Mouse (Mus musculus): Measurements from ENCODE around the gene Ccr8. TPM values are rescaled to one million over a fixed set of nuclear protein-coding genes. Genes with fewer than 3 reads are reported as not detected.

Ccr8 gene
- polyA plus RNA-seq, 1 experiment from 2014 or later: not detected

GRCm38 (mm10) chr9:120081967-120082366, 9.9 kb upstream of the Ccr8 start:
- WGBS: 76% methylated on average over 5 of the region's 5 CpGs
- DNase-seq (ENCODE audit: low spot score) (no peak), ATAC-seq (ENCODE audit: insufficient read depth, low FRiP score, low TSS enrichment) (no peak)
- Histone ChIP-seq H3K4me1 (ENCODE audit: control insufficient read depth, insufficient read depth, low read length) (no peaks in the 10 kb centered on the region), H3K36me3 (ENCODE audit: control insufficient read depth, insufficient read depth, low read length) (no peaks in the 10 kb centered on the region), H3K4me2 (ENCODE audit: low read depth) (no peak overlapping the region), H3K27me3 (ENCODE audit: control insufficient read depth, insufficient read depth, low read length) (no peaks in the 10 kb centered on the region), H3K27ac (ENCODE audit: low read depth, low read length) (no peak overlapping the region), H3K4me3 (ENCODE audit: low read depth, low read length) (no peak overlapping the region), H3K9ac (ENCODE audit: low read length) (no peak overlapping the region), H3K9me3 (ENCODE audit: control insufficient read depth, low read length) (no peaks in the 10 kb centered on the region)

- 78% methylated on average over 4 of the region's 4 CpGs for WGBS
- Histone ChIP-seq H3K9ac (ENCODE audit: low read length) (no peak overlapping the region), H3K4me3 (ENCODE audit: low read depth, low read length) (no peak overlapping the region), H3K27me3 (ENCODE audit: control insufficient read depth, insufficient read depth, low read length) (no peaks in the 10 kb centered on the region), H3K36me3 (ENCODE audit: control insufficient read depth, insufficient read depth, low read length) (no peaks in the 10 kb centered on the region), H3K9me3 (ENCODE audit: control insufficient read depth, low read length) (no peaks in the 10 kb centered on the region), H3K27ac (ENCODE audit: low read depth, low read length) (no peak overlapping the region), H3K4me2 (ENCODE audit: low read depth) (no peak overlapping the region), H3K4me1 (ENCODE audit: control insufficient read depth, insufficient read depth, low read length) (no peaks in the 10 kb centered on the region)
- no peak for DNase-seq (ENCODE audit: low spot score)
- no peak for ATAC-seq (ENCODE audit: insufficient read depth, low FRiP score, low TSS enrichment)
Observed at GRCm38 (mm10) chr9:120082691-120083090, 9.2 kb upstream of the Ccr8 start.

DNA sequence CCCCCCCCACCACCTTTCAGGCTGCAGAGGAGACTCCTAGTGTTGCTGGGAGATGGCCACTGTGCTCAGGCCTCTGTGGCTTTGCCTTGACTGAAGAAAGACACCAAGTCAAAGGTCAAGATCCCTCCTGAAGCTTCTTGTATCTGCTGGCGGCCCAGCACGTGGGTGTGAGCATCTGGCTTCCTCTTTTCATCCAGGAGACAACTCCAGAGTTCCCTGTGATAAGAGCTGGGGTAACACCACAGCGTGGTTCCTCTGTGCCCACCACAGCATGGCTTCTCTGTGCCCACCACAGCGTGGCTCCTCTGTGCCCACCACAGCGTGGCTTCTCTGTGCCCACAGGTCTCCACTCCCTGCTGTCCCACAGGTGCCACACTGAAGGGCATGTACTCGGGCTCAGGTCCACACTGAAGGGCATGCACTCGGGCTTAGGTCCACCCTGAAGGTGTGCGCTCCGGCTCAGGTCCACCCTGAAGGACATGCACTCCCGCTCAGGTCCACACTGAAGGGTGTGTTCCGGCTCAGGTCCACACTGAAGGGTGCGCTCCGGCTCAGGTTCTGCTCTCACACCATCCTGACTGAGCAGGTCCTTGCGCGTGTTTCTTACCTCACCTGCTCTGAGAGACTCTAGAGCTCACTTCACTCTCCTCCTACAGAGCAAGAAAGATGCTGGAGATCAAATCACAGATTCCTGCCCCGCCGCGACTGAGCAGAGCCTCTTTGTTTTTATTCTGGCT, 8.6 kb upstream of the Ccr8 start:
- no peak overlapping the region for H3K27ac ChIP-seq (ENCODE audit: low read depth, low read length)
- no peaks in the 10 kb centered on the region for H3K27me3 ChIP-seq (ENCODE audit: control insufficient read depth, insufficient read depth, low read length)
- H3K4me3 ChIP-seq (ENCODE audit: low read depth, low read length): no peak overlapping the region
- H3K4me2 ChIP-seq (ENCODE audit: low read depth): no peak overlapping the region
- no peaks in the 10 kb centered on the region for H3K9me3 ChIP-seq (ENCODE audit: control insufficient read depth, low read length)
- ATAC-seq (ENCODE audit: insufficient read depth, low FRiP score, low TSS enrichment) (no peak), DNase-seq (ENCODE audit: low spot score) (no peak)
- 81% methylated on average over 18 of the region's 18 CpGs for WGBS
- no peaks in the 10 kb centered on the region for H3K4me1 ChIP-seq (ENCODE audit: control insufficient read depth, insufficient read depth, low read length)
- no peaks in the 10 kb centered on the region for H3K36me3 ChIP-seq (ENCODE audit: control insufficient read depth, insufficient read depth, low read length)
- H3K9ac ChIP-seq (ENCODE audit: low read length): no peak overlapping the region

GRCm38 (mm10) chr9:120084406-120084805, 7.5 kb upstream of the Ccr8 start:
- H3K4me3 ChIP-seq (ENCODE audit: low read depth, low read length): no peak overlapping the region
- H3K9ac ChIP-seq (ENCODE audit: low read length): no peak overlapping the region
- no peak overlapping the region for H3K4me2 ChIP-seq (ENCODE audit: low read depth)
- no peaks in the 10 kb centered on the region for H3K27me3 ChIP-seq (ENCODE audit: control insufficient read depth, insufficient read depth, low read length)
- H3K9me3 ChIP-seq (ENCODE audit: control insufficient read depth, low read length): no peaks in the 10 kb centered on the region
- H3K4me1 ChIP-seq (ENCODE audit: control insufficient read depth, insufficient read depth, low read length): no peaks in the 10 kb centered on the region
- DNase-seq (ENCODE audit: low spot score) (no peak), ATAC-seq (ENCODE audit: insufficient read depth, low FRiP score, low TSS enrichment) (no peak)
- no peak overlapping the region for H3K27ac ChIP-seq (ENCODE audit: low read depth, low read length)
- WGBS: 91% methylated on average over 9 of the region's 9 CpGs
- H3K36me3 ChIP-seq (ENCODE audit: control insufficient read depth, insufficient read depth, low read length): no peaks in the 10 kb centered on the region

- Histone ChIP-seq H3K4me1 (ENCODE audit: control insufficient read depth, insufficient read depth, low read length) (no peaks in the 10 kb centered on the region), H3K27ac (ENCODE audit: low read depth, low read length) (no peak overlapping the region), H3K27me3 (ENCODE audit: control insufficient read depth, insufficient read depth, low read length) (no peaks in the 10 kb centered on the region), H3K9me3 (ENCODE audit: control insufficient read depth, low read length) (no peaks in the 10 kb centered on the region), H3K4me2 (ENCODE audit: low read depth) (no peak overlapping the region), H3K4me3 (ENCODE audit: low read depth, low read length) (no peak overlapping the region), H3K9ac (ENCODE audit: low read length) (no peak overlapping the region), H3K36me3 (ENCODE audit: control insufficient read depth, insufficient read depth, low read length) (no peaks in the 10 kb centered on the region)
- DNase-seq (ENCODE audit: low spot score) (no peak), ATAC-seq (ENCODE audit: insufficient read depth, low FRiP score, low TSS enrichment) (no peak)
- 85% methylated on average over 7 of the region's 7 CpGs for WGBS
Observed at GRCm38 (mm10) chr9:120089125-120089524, 2.8 kb upstream of the Ccr8 start.

- H3K4me1 ChIP-seq (ENCODE audit: control insufficient read depth, insufficient read depth, low read length): no peaks in the 10 kb centered on the region
- no peaks in the 10 kb centered on the region for H3K9me3 ChIP-seq (ENCODE audit: control insufficient read depth, low read length)
- no peak overlapping the region for H3K4me2 ChIP-seq (ENCODE audit: low read depth)
- WGBS: 86% methylated on average over 10 of the region's 10 CpGs
- H3K27ac ChIP-seq (ENCODE audit: low read depth, low read length): no peak overlapping the region
- no peak overlapping the region for H3K4me3 ChIP-seq (ENCODE audit: low read depth, low read length)
- no peaks in the 10 kb centered on the region for H3K27me3 ChIP-seq (ENCODE audit: control insufficient read depth, insufficient read depth, low read length)
- DNase-seq (ENCODE audit: low spot score) (no peak), ATAC-seq (ENCODE audit: insufficient read depth, low FRiP score, low TSS enrichment) (no peak)
- no peak overlapping the region for H3K9ac ChIP-seq (ENCODE audit: low read length)
- H3K36me3 ChIP-seq (ENCODE audit: control insufficient read depth, insufficient read depth, low read length): no peaks in the 10 kb centered on the region
Observed at GRCm38 (mm10) chr9:120091086-120091485, 828 bp upstream of the Ccr8 start.

DNA sequence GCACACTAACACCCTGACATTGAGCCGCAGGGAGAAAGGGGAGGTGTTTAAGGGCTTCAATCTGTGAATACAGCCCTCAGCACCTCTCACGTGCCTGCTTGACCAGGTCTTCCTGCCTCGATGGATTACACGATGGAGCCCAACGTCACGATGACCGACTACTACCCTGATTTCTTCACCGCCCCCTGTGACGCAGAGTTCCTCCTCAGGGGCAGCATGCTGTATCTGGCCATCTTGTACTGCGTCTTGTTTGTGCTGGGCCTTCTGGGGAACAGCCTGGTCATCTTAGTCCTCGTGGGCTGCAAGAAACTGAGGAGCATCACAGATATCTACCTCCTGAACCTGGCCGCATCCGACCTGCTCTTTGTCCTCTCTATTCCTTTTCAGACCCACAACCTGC, 1.8 kb downstream of the Ccr8 start:
- Histone ChIP-seq H3K9me3 (ENCODE audit: control insufficient read depth, low read length) (no peaks in the 10 kb centered on the region), H3K27me3 (ENCODE audit: control insufficient read depth, insufficient read depth, low read length) (no peaks in the 10 kb centered on the region), H3K4me1 (ENCODE audit: control insufficient read depth, insufficient read depth, low read length) (no peaks in the 10 kb centered on the region), H3K9ac (ENCODE audit: low read length) (no peak overlapping the region), H3K4me3 (ENCODE audit: low read depth, low read length) (no peak overlapping the region), H3K27ac (ENCODE audit: low read depth, low read length) (no peak overlapping the region), H3K36me3 (ENCODE audit: control insufficient read depth, insufficient read depth, low read length) (no peaks in the 10 kb centered on the region), H3K4me2 (ENCODE audit: low read depth) (no peak overlapping the region)
- DNase-seq (ENCODE audit: low spot score) (no peak), ATAC-seq (ENCODE audit: insufficient read depth, low FRiP score, low TSS enrichment) (no peak)
- 88% methylated on average over 13 of the region's 13 CpGs for WGBS

- H3K9me3 ChIP-seq (ENCODE audit: control insufficient read depth, low read length): no peaks in the 10 kb centered on the region
- no peak overlapping the region for H3K9ac ChIP-seq (ENCODE audit: low read length)
- WGBS: 84% methylated on average over 7 of the region's 7 CpGs
- no peak overlapping the region for H3K4me3 ChIP-seq (ENCODE audit: low read depth, low read length)
- H3K27me3 ChIP-seq (ENCODE audit: control insufficient read depth, insufficient read depth, low read length): no peaks in the 10 kb centered on the region
- no peaks in the 10 kb centered on the region for H3K36me3 ChIP-seq (ENCODE audit: control insufficient read depth, insufficient read depth, low read length)
- H3K4me1 ChIP-seq (ENCODE audit: control insufficient read depth, insufficient read depth, low read length): no peaks in the 10 kb centered on the region
- no peak overlapping the region for H3K27ac ChIP-seq (ENCODE audit: low read depth, low read length)
- H3K4me2 ChIP-seq (ENCODE audit: low read depth): no peak overlapping the region
- DNase-seq (ENCODE audit: low spot score) (no peak), ATAC-seq (ENCODE audit: insufficient read depth, low FRiP score, low TSS enrichment) (no peak)
Observed at GRCm38 (mm10) chr9:120095886-120096285, 4.0 kb downstream of the Ccr8 start.

GRCm38 (mm10) chr9:120098682-120099081, 6.8 kb downstream of the Ccr8 start:
- Histone ChIP-seq H3K27me3 (ENCODE audit: control insufficient read depth, insufficient read depth, low read length) (no peaks in the 10 kb centered on the region), H3K9me3 (ENCODE audit: control insufficient read depth, low read length) (no peaks in the 10 kb centered on the region), H3K4me3 (ENCODE audit: low read depth, low read length) (no peak overlapping the region), H3K4me2 (ENCODE audit: low read depth) (no peak overlapping the region), H3K4me1 (ENCODE audit: control insufficient read depth, insufficient read depth, low read length) (no peaks in the 10 kb centered on the region), H3K27ac (ENCODE audit: low read depth, low read length) (no peak overlapping the region), H3K9ac (ENCODE audit: low read length) (no peak overlapping the region), H3K36me3 (ENCODE audit: control insufficient read depth, insufficient read depth, low read length) (no peaks in the 10 kb centered on the region)
- no peak for ATAC-seq (ENCODE audit: insufficient read depth, low FRiP score, low TSS enrichment)
- WGBS: 25% methylated on average over 7 of the region's 7 CpGs
- peak; percentile 73 for DNase-seq (ENCODE audit: low spot score)
